Mouse (Mus musculus): ENCODE results near the gene Plekhg4.
A peak's percentile ranks its signal among the peaks of the same experiment; 100 is the strongest.

Gene Plekhg4

DNA sequence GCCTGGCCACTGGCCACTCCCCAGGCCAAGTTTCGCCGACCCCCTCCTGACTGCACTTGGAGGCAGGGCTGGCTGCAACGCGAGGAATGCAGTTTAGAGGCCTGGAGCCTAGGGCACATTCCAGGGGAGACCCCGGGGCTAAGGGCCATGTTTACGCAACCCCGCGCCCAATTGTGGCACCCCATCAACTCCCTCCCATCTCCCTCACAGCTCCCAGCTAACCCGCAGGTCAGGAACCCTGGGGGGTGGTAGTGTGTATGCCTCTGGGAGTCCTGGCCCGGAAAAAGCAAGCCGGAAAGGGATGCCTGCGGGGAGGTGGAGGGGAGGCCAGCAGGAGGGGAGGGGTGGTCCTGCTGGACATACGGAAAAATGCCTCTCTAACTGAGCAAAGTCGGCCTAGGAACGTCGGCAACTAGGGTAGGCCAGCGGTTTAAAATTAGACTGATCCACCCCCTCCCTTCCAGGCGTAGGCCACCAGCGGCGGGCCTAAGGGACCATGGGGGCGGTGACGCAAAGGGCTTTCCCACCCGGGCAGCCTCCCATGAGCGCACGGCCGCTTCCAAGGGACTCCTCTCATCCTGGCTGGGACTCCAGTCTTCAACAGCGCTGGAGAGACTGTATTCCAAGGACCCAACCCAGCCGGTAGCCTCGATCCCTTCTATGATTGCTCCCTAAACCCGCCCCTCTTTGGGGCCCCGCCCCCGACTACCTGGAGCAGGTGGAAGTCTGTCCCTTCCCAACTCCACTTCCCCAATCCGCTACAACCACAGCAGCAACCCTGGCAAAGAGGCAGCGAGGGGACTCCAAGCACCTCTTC lies 26.3 kb upstream of the Plekhg4 start:
- H3K4me1 ChIP-seq (replicated peaks; ENCODE audit: low read depth, low read length): peaks cover 71% of the 10 kb centered on the region
- no peaks in the 10 kb centered on the region for H3K9me3 ChIP-seq (ENCODE audit: low read length)
- H3K27me3 ChIP-seq (ENCODE audit: insufficient read depth, low read length): peaks cover 44% of the 10 kb centered on the region
- TF ChIP-seq CTCF (conservative IDR thresholded peaks at IDR 0.05; ENCODE audit: low read length): no peak
- TF ChIP-seq POU5F1 (IDR thresholded peaks at IDR 0.05; ENCODE audit: borderline replicate concordance, low read length): no peak
- no peak for TF ChIP-seq NANOG (IDR thresholded peaks at IDR 0.05; ENCODE audit: borderline replicate concordance, low read length)
- H3K36me3 ChIP-seq (ENCODE audit: insufficient read depth, low read length): 0 out of 2 replicates have a peak, but pooled peaks cover 4% of the 10 kb centered on the region
- H3K4me3 ChIP-seq (replicated peaks; ENCODE audit: low read length): peak overlapping the region; percentile 90

- H3K27me3 ChIP-seq (ENCODE audit: insufficient read depth, low read length): peaks cover 44% of the 10 kb centered on the region
- peaks cover 64% of the 10 kb centered on the region for H3K4me1 ChIP-seq (replicated peaks; ENCODE audit: low read depth, low read length)
- 0 out of 2 replicates have a peak, but pooled peaks cover 4% of the 10 kb centered on the region for H3K36me3 ChIP-seq (ENCODE audit: insufficient read depth, low read length)
- no peaks in the 10 kb centered on the region for H3K9me3 ChIP-seq (ENCODE audit: low read length)
- TF ChIP-seq NANOG (IDR thresholded peaks at IDR 0.05; ENCODE audit: borderline replicate concordance, low read length) (no peak), CTCF (conservative IDR thresholded peaks at IDR 0.05; ENCODE audit: low read length) (peak; percentile 25)
- peak within 1 kb of the TSS; percentile 90 for H3K4me3 ChIP-seq (replicated peaks; ENCODE audit: low read length)
Observed at GRCm38 (mm10) chr8:105347428-105348221, 25.4 kb upstream of the Plekhg4 start, which contains the start of gene Fhod1. Fhod1 (minus strand) TSS chr8:105347953.

GRCm38 (mm10) chr8:105348450-105349095 lies 24.5 kb upstream of the Plekhg4 start, which contains the start of gene Slc9a5:
Slc9a5 (plus strand) TSS chr8:105348843.
- no peak for TF ChIP-seq POU5F1 (IDR thresholded peaks at IDR 0.05; ENCODE audit: borderline replicate concordance, low read length)
- H3K36me3 ChIP-seq (ENCODE audit: insufficient read depth, low read length): 0 out of 2 replicates have a peak, but pooled peaks cover under 1% of the 10 kb centered on the region
- H3K4me1 ChIP-seq (replicated peaks; ENCODE audit: low read depth, low read length): peaks cover 57% of the 10 kb centered on the region
- no peaks in the 10 kb centered on the region for H3K9me3 ChIP-seq (ENCODE audit: low read length)
- peak within 1 kb of the TSS; percentile 90 for H3K4me3 ChIP-seq (replicated peaks; ENCODE audit: low read length)
- peaks cover 44% of the 10 kb centered on the region for H3K27me3 ChIP-seq (ENCODE audit: insufficient read depth, low read length)

DNA sequence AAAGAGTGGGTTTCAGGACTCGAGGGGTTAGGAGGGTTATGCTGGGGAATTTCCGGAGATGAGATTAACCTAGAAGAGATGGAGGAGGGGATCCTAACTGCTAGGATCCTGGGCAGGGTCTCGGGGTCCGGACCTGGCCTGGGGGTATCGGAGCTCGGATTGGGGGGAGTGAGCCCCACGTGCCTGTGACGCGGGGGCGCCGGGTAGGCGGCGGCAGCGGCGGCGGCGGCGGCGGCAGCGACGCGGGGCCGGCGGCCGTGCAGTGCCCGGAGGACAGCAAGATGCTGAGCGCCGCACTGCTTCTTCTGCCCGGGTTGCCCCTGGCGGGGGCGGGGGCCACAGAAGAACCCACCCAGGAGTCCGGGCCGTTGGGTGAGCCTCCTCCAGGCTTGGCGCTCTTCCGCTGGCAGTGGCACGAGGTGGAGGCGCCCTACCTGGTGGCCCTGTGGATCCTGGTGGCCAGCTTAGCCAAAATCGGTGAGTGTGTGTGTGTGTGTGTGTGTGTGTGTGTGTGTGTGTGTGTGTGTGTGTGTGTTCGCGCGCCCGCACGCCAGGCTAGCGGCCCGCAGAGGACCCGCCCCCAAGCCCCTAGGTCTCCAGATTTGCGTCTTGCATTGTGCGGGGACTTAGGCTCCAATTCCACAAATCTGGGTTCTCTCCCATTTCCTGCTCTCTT lies 23.8 kb upstream of the Plekhg4 start:
- Histone ChIP-seq H3K9me3 (ENCODE audit: low read length) (no peaks in the 10 kb centered on the region), H3K4me1 (replicated peaks; ENCODE audit: low read depth, low read length) (peaks cover 57% of the 10 kb centered on the region), H3K27me3 (ENCODE audit: insufficient read depth, low read length) (peaks cover 44% of the 10 kb centered on the region), H3K36me3 (ENCODE audit: insufficient read depth, low read length) (no peaks in the 10 kb centered on the region), H3K4me3 (replicated peaks; ENCODE audit: low read length) (peak overlapping the region; percentile 90)
- TF ChIP-seq NANOG (IDR thresholded peaks at IDR 0.05; ENCODE audit: borderline replicate concordance, low read length) (no peak), POU5F1 (IDR thresholded peaks at IDR 0.05; ENCODE audit: borderline replicate concordance, low read length) (no peak)

DNA sequence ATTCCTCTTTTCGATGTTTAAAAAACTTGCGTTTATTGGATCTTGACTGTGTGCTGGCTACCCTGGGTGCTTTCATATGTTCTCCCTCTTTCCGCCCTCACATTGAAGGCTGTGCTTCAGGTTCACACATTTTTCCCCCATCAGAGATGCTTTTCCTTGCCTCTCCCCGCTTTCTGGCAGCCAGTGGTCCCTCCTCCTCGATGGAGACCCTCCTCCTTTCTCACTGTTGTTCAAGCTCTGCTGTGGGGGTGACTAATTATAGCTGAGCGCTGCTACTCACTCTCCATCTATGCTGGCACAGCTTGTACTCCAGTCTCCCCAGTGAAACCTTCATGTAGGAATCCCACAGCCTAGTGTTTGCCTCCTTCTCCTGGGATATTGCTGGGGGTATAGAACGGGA lies 22.9 kb upstream of the Plekhg4 start:
- TF ChIP-seq POU5F1 (IDR thresholded peaks at IDR 0.05; ENCODE audit: borderline replicate concordance, low read length): no peak
- TF ChIP-seq CTCF (conservative IDR thresholded peaks at IDR 0.05; ENCODE audit: low read length): no peak
- TF ChIP-seq NANOG (IDR thresholded peaks at IDR 0.05; ENCODE audit: borderline replicate concordance, low read length): no peak
- H3K36me3 ChIP-seq (ENCODE audit: insufficient read depth, low read length): no peaks in the 10 kb centered on the region
- H3K4me3 ChIP-seq (replicated peaks; ENCODE audit: low read length): no peak overlapping the region
- peaks cover 41% of the 10 kb centered on the region for H3K27me3 ChIP-seq (ENCODE audit: insufficient read depth, low read length)
- H3K9me3 ChIP-seq (ENCODE audit: low read length): no peaks in the 10 kb centered on the region
- H3K4me1 ChIP-seq (replicated peaks; ENCODE audit: low read depth, low read length): peaks cover 56% of the 10 kb centered on the region

- peaks cover 27% of the 10 kb centered on the region for H3K27me3 ChIP-seq (ENCODE audit: insufficient read depth, low read length)
- H3K4me1 ChIP-seq (replicated peaks; ENCODE audit: low read depth, low read length): peaks cover 54% of the 10 kb centered on the region
- TF ChIP-seq POU5F1 (IDR thresholded peaks at IDR 0.05; ENCODE audit: borderline replicate concordance, low read length): no peak
- no peak for TF ChIP-seq NANOG (IDR thresholded peaks at IDR 0.05; ENCODE audit: borderline replicate concordance, low read length)
- TF ChIP-seq CTCF (conservative IDR thresholded peaks at IDR 0.05; ENCODE audit: low read length): no peak
- no peaks in the 10 kb centered on the region for H3K9me3 ChIP-seq (ENCODE audit: low read length)
- no peak overlapping the region for H3K4me3 ChIP-seq (replicated peaks; ENCODE audit: low read length)
- H3K36me3 ChIP-seq (ENCODE audit: insufficient read depth, low read length): peaks cover 11% of the 10 kb centered on the region
Observed at GRCm38 (mm10) chr8:105353583-105354135, 19.4 kb upstream of the Plekhg4 start.

GRCm38 (mm10) chr8:105354549-105354948 lies 18.5 kb upstream of the Plekhg4 start:
- Histone ChIP-seq H3K27me3 (ENCODE audit: insufficient read depth, low read length) (peaks cover 19% of the 10 kb centered on the region), H3K36me3 (ENCODE audit: insufficient read depth, low read length) (peaks cover 11% of the 10 kb centered on the region), H3K9me3 (ENCODE audit: low read length) (no peaks in the 10 kb centered on the region), H3K4me1 (replicated peaks; ENCODE audit: low read depth, low read length) (peaks cover 59% of the 10 kb centered on the region), H3K4me3 (replicated peaks; ENCODE audit: low read length) (no peak overlapping the region)
- TF ChIP-seq NANOG (IDR thresholded peaks at IDR 0.05; ENCODE audit: borderline replicate concordance, low read length) (no peak), POU5F1 (IDR thresholded peaks at IDR 0.05; ENCODE audit: borderline replicate concordance, low read length) (no peak), CTCF (conservative IDR thresholded peaks at IDR 0.05; ENCODE audit: low read length) (no peak)

All from E14TG2a.4 (cell line).